Mouse (Mus musculus) naive thymus-derived CD4-positive, alpha-beta T cell, adult 2 months (primary cell): ENCODE measurements at regions not wholly inside any gene's neighbourhood (a gene's known extent, or its start where the extent isn't known, plus 50 kb on each side); places are given as distances from the start of the nearest gene placed in this dataset.

ENCODE experiments used
- DNase-seq: peaks from one replicate; pipeline ENCODE4 v3.0.0-alpha.2; 2011; ENCODE audit warnings: low read depth

DNA sequence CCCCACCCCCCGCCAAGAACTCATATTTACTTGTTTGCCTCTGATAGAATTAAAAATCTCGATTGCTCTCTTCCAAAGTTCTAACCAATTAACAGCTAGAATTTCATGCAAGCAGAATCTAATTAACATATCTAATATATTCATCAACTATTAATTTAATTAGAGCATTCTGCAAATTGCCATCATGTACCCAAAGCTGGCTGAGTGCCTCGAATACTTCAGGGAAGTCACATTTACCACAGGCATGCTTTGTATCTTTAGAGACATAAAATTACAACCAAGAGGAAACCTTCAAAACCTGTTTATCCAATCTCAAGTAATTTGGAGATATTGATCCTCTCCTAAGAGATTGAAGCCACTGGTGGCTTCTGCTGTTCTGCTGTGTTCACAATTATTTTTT is 401.6 kb upstream of the Nmur2 start:
- DNase-seq, result no peak

DNA sequence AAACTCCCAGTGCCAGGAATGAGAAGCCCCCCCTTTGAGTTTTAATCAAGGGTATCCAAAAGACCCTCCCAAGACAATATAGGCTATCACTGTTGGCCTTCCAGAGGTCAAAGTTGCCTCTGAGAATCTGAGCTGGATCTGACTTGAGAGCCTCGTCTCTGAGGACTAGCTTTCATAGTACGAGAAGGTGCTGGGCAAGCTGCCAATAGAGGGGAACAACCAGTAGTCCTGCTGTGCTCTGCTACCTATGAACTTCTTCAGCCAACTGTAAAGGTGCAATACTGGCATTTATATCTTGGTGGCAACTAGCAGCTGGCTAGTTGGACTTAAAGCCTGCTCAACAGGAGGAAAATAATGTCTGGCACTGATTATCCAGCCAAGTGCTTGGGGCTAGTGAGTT is 400.3 kb upstream of the Nmur2 start:
- no peak for DNase-seq

DNA sequence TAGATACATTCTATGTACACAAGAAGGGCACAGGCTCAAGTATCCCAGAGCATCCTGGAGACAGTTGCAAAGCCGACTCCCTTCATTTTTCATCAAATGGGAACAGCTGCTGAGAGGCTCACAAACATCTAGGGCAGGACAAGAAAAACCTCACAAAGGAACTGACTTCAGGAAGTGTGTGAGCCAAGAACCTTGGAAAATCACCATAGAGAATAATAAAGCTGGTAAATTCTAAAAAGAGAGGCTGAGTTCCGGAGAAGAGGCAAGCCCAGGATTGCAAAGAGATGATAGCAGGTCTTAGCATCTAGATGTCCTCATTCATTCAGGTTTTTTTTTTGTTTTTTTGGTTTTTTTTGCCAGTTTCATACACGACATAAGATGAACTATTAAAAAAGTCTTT is 390.3 kb upstream of the Nmur2 start:
- no peak for DNase-seq

DNA sequence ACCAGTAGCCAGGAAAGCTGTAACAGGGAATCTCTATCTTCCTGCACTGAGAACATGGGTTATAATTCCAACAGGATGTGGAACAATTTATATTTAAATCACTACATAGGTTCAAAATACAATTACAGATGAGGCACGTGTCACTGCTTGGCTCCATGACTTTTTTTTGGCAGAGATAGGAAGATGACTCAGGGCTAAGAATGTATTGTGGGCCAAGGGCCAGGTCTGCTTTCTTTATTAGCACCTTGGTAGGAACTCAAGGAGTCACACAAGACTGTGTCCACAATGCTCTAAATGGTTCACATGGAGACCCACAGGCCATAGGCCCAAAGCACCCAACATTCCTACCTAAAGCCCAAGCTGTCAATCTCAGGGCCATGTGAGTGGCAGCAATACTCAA is 344.0 kb upstream of the Nmur2 start:
- DNase-seq, result no peak

DNA sequence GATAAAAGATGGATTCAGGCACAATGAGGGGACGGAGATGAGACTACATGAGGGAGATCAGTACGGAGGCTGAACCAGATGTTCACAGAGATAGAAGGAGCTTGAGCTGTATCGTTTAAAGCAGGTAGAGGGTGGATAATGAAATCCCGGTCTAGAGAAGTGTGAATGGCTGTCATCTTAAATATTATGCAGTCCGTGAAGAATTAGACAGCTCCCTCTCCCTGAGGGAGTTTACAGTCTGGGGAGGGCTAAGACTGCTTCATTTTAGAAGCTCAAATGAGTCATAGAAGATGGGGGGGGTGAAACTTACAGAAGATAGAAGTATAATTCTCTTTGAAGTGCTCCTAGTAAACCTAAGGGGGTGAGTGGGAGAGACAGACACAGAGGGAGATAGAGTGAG is 336.7 kb upstream of the Nmur2 start:
- DNase-seq, result no peak

DNA sequence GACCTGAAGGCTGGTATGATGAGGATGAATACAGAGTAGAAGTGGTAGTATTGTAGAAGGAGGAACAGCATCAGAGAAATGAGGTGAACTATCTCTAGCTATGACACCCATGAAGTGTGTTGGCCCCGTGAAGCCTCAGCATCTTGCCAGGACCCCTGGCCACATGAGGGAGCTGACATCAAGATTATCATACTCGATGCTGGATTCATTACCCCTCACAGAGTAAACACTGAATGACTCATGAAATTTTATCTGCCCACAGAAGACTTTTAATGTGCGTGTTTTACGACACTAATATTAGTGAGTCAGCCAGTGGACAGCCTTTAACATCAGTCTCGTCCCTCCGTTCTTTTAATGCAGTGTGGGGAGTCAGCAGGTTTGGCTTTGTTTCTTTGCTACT is 333.5 kb upstream of the Nmur2 start:
- DNase-seq, result no peak

DNA sequence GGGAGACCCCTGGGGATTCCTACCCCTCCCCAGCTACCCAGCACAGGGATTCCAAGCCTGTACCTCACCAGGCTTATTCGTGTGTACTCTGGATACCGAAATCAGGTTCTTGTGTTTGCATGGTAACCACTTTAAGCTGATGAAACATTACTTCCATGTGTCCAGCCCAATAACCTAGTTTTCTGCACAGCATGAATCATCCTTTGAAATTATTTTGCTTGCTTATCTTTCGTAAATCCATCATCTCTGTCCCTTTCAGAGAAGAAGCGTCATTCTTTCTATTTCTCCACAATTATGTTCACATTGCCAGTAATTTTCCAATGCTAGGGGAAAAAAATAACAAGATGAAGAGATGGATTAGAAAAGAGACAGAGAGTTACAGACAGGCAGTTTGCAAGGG is 332.8 kb upstream of the Nmur2 start:
- DNase-seq, result no peak

DNA sequence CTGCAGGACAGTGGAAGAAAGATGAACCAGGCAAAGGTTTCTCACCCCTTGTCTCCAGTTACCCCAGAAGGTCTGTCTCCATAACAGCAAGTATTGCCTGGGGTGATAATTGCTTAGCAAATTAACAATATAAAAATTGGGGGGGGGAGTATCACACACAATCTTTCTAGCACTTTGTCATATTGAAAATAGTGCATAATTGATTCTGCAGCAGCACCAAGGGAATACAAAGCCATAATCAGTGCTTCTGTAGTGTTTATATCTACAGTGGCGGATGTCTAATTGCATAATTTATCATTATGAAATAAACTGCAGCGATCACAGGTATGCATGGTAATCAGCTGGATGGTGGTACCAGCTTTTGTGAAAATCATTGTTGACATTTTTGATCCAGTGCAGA is 316.9 kb upstream of the Nmur2 start:
- DNase-seq, result no peak

DNA sequence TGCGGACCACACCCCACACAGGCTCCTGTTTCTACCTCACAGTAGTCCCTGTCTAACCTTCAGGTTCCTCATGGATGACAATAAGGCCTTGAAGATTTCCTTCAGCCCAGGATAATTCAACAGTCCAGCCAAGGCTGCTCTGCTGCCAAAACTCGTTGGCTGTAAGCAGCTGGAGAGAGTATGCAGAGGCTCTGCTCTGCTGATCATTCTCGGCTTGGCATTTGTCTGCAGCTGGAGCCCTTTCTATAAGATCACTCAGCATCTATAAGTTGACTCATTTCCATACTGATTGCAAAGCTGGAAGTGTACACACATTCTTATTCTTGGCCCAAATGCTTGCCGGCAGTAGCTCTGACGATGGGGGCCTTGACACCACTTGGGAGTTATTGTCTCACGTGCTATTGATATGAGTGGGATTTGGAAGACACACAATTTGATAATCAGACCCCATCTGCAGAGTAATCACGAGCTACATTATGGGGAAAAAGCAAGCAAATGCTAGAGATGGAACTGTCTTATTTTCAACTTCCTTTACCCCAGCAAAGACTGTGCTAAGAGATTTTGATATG is 311.1 kb upstream of the Nmur2 start:
- DNase-seq, result no peak

DNA sequence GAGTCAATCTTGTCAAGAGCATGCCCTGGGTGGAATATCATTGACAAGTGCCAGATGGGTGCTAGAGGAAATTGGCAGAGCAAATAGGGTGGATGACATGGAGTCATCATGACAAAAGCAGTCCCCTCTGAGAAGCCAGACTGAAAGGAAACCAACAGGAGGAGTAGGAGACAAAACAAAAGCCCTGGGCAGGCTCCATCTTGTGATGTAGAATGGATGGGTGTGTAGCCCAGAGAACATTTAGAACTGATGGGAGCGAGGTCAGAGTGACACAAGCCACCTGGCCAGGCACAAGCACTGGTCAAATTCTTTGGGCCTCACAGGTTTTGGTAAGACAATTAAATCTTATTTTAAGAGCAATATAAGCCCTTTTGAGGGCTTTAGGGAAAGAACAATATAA is 310.4 kb upstream of the Nmur2 start:
- no peak for DNase-seq

DNA sequence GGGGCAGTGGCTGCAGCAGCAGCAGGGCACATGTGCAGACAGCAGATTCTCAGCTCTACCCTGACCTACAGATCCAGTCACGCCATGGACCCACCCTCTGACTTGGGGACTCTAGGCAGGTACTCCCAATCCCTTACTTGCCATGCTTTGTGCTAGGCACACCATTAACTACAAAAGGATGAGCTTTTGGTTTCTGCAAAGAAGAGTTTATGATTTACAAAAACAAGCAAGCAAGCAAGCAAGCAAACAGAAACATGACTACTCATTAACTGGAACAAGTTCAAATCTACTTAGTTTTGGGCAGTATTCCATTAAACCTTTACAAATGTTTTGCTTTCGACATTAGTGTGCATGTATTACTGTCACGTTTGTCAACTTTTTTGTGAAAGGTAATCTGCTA is 309.0 kb upstream of the Nmur2 start:
- no peak for DNase-seq

DNA sequence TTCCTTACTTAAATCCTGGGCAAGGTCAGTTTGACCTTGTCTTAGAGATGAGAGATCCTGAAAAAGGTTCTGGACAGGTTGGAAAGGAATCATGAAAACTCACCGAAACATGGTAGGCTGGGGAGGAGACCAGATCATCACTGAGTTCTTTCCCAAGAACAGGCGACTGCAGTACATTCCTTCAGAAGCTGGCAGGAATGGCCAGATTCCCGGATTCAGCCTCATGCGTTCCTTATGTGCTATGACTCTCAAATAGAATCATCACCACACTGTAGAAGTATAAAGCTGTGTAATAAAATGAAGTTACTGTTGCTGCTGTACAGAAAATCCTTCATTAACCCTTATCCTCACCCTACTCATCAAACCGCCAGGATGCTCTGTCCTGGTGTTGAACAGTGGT is 307.6 kb upstream of the Nmur2 start:
- DNase-seq, result no peak

DNA sequence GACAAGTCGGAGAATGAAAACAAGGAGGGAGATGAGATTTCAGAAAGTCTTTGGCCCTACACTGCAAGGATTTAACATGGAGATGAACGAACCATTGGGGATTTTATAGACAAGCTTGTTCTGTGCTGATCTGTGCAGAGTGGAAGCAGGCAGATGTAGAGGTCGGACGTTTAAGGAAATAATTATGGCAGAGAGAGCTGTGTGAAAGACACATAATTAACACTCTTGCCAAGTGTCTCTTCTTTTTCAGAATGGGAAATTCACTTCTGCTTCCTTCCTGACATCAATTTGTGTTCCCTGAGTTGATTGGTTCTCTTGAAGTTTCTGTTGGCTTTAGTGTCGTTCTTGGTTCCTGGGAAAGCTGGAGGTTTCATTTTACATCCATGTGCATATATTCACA is 302.3 kb upstream of the Nmur2 start:
- no peak for DNase-seq

DNA sequence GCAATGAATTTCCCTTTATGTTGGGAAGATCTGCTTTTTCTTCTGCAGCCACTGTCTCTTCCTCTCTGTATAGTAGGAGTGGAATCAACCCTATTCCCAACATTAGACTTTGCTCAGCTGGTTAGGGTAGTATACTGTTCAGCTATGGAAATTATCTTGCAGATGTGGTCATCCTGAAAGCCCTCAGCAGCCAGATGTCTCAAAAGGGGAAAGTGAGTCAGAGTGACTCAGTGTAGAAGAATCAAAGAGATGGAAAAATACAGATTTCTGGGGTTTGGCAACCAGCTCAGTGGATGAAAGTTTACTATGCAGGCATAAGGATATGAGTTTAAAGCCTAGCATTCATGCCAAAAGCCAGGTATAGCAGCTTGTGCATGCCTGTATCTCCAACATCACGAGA is 300.9 kb upstream of the Nmur2 start:
- DNase-seq, result no peak

DNA sequence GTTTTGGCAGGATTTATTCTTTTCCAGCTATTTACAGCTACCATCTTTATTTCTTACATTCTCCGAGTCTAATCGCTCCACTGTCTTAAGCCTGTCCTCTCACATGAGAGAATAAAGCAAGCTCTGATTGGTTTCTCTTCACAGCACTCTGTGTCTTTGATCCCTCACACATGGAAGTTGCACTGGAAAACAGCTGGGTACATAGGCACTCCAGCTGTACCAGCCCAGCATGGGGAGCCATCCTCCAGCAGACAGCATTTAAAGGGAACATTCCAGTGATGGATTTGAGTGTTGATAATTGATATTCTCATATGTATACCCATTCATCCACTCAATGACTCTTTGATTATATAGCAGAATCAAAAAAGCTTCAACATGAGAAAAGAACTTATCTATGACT is 300.2 kb upstream of the Nmur2 start:
- DNase-seq, result no peak

DNA sequence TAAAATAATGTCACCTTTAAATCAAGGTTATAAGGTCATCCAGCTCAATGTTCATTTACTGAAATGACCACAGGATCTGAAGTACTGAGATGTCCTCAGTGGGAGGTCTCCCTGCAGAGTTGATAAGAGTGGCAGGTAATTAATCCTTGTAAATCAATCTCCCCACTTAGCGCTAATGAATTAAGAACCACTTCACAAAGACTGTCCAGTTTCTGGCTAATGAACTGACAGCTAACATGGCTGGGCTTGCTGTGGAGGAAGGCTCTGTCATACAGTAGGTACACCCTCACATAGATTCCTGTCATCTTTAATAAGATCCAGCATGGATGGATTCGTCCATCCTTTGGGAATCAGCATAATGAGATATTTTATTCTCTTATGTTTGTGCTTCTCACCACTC is 297.7 kb upstream of the Nmur2 start:
- DNase-seq, result no peak

DNA sequence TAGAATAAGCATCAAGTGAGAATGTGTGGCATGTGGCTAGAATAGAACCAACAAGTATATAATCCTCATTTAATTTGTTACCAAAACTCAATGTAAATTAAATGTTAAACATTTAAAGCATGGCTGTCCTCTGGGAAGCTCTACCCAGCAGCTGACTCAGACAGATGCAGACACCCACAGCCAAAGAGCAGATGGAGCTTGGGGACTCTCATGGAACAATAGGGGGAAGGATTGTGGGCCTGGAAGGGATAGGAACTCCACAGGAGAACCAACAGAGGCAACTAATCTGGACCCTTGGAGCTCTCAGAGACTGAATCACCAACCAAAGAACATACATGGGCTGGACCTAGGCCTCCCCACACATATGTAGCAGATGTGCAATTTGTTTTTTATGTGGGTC is 295.1 kb upstream of the Nmur2 start:
- DNase-seq, result no peak

DNA sequence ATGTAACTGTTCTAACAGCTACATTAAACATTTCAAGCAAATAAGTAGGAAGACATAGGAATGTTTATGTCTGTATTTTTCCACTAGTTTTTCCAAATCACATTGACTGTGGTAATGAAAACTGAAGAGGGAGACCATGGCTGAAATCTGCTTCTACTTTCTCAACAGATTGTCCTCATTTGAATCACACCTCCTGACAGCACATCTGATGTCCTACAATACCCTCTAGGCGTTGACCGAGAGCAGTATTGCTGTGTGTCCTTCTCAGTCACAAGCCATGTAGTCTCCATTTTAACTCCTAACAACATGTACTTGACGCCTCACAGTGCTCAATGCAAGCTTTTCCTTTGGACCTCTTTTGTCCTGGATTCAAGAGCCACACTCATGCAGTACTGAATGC is 279.5 kb upstream of the Nmur2 start:
- no peak for DNase-seq

DNA sequence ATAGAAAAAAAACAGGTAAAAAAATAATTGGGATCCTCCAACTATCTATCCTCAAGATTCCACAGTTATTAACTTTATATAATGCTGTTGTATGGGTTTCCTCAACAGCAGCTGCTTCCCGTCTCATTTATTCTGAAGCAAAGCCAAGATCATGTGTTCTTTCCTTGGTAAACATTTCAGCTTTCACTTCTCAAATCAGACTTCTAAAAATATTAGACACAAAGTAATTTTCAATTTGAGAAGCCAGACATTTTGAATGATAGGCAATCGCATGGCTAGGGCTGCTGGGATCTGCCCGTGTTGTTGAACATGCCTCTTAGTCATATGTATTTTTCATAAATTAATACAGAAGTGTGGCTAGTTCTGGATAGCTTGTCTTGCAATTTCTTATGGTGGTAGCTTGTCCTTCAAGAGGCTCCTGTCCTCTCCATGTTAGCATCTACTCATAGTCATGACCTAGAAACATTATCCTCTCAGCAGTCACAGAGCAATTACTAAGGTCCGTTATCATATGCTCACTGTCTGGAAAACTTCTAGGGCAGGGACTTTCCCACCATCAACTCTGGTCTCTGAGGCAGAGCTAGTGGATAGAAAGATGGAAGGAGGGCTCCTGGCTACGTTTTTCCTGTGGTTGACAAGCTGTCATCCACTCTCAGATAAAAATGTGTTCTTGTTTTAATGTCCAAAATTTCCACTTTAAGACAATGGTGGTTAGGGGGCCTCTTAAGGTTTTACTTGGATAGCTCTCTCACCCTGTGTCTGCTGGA is 274.6 kb upstream of the Nmur2 start:
- DNase-seq, result no peak

DNA sequence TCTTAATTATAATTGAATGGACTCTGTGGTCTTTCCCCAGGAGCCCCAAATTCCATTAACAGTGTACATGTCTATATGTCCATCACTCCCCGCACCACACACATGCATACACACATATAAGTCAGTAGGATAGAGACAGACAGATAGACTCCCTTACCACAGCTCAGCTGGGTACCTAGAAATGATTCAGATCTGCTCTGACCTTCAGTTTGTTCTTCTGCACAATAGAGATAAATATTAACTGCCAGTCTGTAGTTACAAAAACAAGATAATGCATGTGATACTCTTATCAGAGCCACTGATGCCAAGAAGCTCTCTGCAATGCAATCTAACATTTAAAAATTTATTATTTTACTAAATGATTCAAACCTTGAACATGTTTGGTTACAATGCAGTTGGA is 268.7 kb upstream of the Nmur2 start:
- DNase-seq, result no peak

DNA sequence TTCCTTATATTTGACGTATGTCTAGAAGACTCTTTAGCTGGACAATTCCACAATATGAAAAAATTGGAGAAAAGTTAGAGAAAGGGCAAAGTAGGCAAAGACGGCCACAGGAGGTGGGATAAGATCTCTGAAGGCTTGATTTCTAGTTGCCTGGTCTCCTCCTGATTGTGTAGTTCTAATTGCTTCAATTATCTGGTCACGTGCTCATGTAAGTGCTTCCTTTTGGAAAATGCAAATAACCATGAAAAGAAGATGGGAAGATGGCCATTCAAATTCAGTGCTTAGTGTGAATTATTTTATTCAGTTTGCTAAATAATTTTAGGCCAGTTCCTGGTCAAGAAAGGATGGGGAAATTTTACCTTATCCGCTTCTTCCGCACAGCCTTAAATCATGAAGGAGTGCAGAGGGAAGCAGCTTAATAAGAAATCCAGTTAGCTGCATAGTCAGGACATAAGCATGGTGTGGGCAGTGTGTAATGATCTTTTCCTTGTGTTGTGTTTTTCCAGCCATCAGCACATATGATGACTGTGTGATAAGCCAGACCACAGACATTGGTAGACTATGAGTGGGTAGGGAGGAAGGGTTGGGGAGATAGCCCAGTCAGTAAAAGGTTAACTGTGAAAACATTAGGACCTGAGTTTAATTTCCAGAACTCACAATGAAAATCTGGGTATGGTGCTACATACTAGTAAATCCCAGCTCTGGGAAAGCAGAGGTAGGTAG is 267.7 kb upstream of the Nmur2 start:
- DNase-seq, result no peak

DNA sequence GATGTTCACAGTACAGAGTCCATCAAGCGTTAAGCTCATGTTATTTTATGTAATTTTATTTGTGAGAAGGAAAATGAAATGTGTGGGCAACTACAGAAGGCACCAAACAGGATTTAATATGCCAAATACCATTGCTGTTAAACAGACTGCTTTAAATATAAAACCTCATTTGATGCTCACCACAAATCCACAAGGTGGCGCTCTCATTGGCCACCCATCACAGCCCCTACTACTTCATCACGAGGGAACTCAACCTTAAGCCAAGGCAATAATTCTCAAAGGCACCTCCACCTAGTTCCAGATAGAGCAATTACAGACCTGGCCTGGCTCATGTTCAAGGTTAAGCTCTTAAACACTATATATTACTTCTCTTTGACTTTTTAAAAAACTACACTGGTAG is 266.2 kb upstream of the Nmur2 start:
- DNase-seq, result no peak

DNA sequence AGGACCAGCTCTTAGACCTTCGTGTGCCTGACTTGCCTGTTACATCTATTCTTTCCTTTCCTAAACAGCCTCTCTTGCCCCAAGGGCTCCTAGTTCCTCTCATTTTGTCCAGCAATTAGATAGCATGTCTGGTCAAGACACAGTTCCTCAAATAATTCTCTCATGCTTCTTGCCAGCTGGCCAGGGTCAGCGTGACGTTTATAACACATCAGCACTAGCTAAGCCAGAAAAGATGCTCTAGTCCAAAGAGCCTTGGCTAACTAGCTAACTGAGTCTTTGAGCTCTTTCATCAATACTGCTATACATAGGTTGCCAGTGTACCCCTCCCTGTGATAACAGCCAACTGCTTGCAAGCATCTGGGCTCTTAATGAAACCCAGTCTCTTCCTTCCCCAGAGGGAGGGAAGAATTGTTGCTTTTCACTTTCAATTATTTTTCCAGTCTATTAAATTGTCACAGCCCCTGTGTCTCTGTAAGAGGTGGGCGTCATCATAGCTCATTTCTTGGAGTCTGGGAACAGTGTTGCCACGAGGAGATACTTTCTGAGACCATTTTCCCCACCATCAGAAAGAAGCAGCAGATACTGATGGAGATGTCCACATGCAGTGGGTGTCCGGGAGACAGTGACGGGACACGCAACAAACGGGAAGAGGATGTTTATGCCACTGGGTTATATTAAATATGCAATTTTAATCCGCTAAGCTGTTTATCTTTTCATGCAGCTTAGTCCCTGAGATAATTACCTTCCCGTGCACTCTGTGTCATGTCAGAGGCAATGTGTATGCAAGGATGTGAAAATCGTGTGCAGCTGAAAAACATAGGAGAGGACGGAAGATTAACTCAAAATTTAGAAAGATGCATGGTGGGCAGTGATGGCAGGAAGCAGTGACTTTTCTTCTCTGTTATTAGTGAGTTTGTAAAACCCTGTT is 250.1 kb upstream of the Nmur2 start:
- DNase-seq, result no peak
